Mouse (Mus musculus) bone marrow, adult 2 months (tissue): ENCODE data around the gene Rbm8a2.

Experiments used
- CTCF ChIP-seq: fragments of 200-500 bp; IDR thresholded peaks from 2 replicates; pipeline ENCODE4 v1.5.1; 2011; ENCODE audit warnings: low read length, control low read depth; ENCODE audit not compliant: control insufficient read depth, insufficient read depth
- POLR2A ChIP-seq: fragments of 200-500 bp; IDR thresholded peaks from 2 replicates; pipeline ENCODE4 v1.6.1; 2011; ENCODE audit warnings: low read depth, mild to moderate bottlenecking, control low read depth, low read length, borderline replicate concordance; ENCODE audit not compliant: control insufficient read depth

DNA sequence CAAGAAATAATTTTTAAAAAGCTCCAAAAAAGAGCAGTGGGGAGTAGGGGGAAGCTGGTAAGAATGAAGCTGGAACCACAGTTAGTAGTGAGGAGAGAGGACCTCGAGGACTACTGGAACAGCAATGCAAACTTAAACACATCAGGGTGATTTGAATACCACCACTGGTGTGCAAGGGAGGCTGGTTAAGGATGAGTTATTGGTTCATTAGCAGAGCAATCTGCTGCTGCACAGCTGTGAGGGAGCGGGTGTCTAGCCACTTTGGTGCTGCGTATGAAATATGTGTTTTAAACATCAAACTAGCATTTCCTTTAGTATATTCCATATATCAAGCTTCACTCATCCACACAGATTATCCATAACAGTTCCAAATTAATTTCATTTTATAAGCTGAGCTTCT lies 39.6 kb upstream of the Rbm8a2 start:
- TF ChIP-seq CTCF (no peak), POLR2A (no peak)
